Mouse (Mus musculus) lung, postnatal 4 days (tissue): ENCODE measurements around the gene Satl1.
"Not testable (repeated sequence)": the region's sequence is repeated elsewhere in the genome, so short reads cannot be mapped to it uniquely, and the experiment has no call there.

ENCODE experiments used
- DNase-seq, 2 experiments: peaks; one replicate each; pipeline ENCODE4 v3.0.0; 2021

The Satl1 gene

GRCm38 (mm10) chrX:112406679-112407078, at the start of gene Satl1:
Gene Satl1, minus strand, starts transcription at chrX:112406779.
- no peak for DNase-seq

GRCm38 (mm10) chrX:112438064-112438463, 31.5 kb upstream of the Satl1 start:
- no peak for DNase-seq

GRCm38 (mm10) chrX:112437580-112437979, 31.0 kb upstream of the Satl1 start:
- DNase-seq = no peak

GRCm38 (mm10) chrX:112422998-112423397, 16.4 kb upstream of the Satl1 start:
- not testable (repeated sequence) for DNase-seq

GRCm38 (mm10) chrX:112412309-112412708, 5.7 kb upstream of the Satl1 start:
- no peak for DNase-seq

GRCm38 (mm10) chrX:112370577-112371410, 35.8 kb downstream of the Satl1 start:
- DNase-seq = peak; percentile 22 to 40

GRCm38 (mm10) chrX:112368426-112368825, 38.2 kb downstream of the Satl1 start:
- DNase-seq = no peak

GRCm38 (mm10) chrX:112348395-112348791, 58.2 kb downstream of the Satl1 start:
- DNase-seq = no peak

GRCm38 (mm10) chrX:112347467-112348394, 58.8 kb downstream of the Satl1 start:
- no peak for DNase-seq

- DNase-seq = no peak
Measured at GRCm38 (mm10) chrX:112339486-112339885, 67.1 kb downstream of the Satl1 start.
